Mouse (Mus musculus) spleen, embryonic (tissue): Measurements from ENCODE around the gene Plekho2.

Experiments used
- CTCF ChIA-PET: fragments of 350-600 bp; sonication (Branson Sonifier 250); formaldehyde crosslinking; loops from one replicate; lab custom pipeline; 2022; lab: Charles Lee

Plekho2 gene

DNA sequence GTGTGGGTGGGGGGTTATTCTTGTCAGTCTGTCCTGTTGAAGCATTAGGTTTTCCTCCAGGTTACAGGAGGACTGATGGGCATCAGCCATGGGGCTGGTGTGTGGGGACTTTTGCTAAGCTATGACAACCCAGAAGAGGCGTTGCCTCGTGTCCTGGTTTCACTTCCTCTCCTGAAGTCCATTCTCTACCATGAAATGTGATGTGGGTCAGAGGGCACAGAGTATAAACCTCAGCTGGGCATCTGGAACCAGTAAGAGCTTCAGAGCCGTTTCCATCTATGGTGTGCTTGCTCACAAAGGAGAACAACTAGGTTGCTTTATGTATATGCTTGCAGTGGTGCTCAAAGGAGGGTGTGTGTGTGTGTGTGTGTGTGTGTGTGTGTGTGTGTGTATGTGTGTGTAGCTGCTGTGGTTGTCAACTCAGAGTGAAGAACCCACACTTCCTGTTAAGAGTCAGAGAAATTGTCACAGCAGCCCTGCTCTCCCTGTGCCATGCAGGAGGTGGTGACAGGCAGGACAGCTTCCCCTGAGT lies 44.6 kb downstream of the Plekho2 start:
- CTCF ChIA-PET = interaction anchor here (0.6 to 1.4 kb wide), 3 partner anchors 12 to 28 kb away, joined by 3 to 4 read pairs (median 4); no protein-coding TSS in a partner anchor

DNA sequence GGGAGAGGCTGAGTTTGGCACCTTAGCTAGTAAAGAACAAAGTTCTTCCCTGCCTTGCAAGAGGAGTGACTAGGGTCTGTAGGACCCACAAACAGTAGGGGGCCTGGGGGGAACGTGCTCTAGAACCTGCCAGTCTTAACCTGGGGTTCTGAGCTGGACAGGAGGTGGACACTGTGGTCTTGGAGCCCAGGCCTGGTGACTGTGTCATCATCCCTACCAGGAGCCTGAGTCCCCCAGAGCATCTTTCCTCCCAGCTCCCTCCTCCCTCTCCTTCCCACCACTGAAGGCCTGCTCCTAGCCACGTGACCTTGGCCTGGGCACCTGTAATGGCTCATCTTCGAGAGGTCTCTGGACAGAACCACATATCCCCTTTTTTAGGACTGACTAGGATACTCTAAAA lies 45.7 kb downstream of the Plekho2 start:
- CTCF ChIA-PET = interaction anchor here (0.6 to 1.4 kb wide), 4 partner anchors 11 to 1046 kb away, joined by 3 to 4 read pairs (median 4); no protein-coding TSS in a partner anchor

GRCm38 (mm10) chr9:65532986-65533385 lies 46.9 kb downstream of the Plekho2 start:
- CTCF ChIA-PET = interaction anchor here (0.7 to 0.9 kb wide), 2 partner anchors 45 to 153 kb away, joined by 3 to 4 read pairs; no protein-coding TSS in a partner anchor

DNA sequence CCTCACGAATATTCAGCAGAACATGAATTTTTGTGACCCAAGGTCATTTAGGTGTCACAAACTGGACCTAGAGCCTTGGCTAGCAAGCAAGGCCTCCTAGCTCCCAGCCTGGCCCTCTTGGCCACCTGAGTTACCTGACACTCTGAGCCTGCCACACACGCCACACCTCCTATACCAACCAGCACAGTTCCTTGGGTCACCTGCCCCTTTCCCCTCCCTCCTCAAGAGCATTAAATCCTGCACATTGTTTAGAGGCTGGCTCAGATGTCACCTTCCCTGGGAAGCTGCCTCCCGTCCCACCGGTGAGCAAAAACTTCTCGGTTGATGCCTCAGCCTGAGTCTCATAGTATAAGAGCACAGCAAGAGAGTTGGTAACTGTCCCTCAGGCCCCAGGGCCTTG lies 48.6 kb downstream of the Plekho2 start:
- CTCF ChIA-PET = interaction anchor here (0.6 kb wide), 2 partner anchors 14 to 48 kb away, joined by 4 to 12 read pairs; no protein-coding TSS in a partner anchor

DNA sequence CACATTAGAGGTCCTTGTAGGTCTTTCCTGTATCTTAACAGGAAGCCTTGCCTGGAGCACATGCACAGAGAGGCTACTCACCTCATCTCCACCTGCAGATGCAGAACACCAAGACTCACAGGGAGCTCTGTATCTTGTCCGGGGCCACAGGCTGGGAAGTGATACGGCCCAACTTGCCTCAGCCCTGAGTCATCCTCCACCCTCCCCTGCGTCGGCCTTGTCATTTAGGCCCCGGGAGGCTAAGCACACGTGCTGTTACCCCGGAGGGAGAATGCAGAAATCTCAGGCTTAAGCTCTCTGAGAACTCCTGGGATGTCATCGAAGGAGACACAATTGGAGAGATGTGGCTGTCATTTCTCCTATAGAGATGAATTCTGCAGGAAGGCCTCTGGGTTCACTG lies 50.2 kb downstream of the Plekho2 start:
- CTCF ChIA-PET = no interaction called here

DNA sequence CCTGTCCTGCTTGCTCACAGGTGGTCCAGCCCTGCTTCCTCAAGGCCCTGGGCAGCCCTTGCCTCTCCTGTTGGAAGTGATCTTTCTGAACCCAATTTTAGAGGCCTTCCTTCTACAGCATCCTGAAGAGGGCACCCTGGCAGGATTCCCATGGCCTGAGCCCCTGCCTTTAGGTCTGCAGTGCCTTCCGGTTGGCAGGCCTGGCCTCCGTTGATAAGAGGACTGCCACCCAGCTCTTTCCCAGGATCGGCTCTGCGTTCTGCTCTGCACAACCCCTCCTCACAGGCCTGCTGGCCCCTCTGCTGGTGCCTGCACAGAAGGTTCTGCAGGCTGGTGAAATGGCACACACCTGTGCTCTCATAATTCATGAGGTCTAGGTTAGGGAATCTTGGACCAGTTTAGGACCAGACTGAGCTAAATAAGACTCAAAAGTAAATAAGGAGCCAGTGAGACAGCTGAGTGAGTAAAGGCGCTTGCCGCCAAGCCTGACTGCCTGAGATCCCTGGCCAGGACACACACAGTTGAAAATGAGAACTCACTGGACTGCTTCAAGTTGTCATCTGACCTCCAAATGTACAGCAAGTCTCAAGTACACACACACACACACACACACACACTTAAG lies 51.3 kb downstream of the Plekho2 start:
- CTCF ChIA-PET = interaction anchor here (0.6 kb wide), 1 partner anchor 70 kb away, joined by 5 read pairs; no protein-coding TSS in a partner anchor

DNA sequence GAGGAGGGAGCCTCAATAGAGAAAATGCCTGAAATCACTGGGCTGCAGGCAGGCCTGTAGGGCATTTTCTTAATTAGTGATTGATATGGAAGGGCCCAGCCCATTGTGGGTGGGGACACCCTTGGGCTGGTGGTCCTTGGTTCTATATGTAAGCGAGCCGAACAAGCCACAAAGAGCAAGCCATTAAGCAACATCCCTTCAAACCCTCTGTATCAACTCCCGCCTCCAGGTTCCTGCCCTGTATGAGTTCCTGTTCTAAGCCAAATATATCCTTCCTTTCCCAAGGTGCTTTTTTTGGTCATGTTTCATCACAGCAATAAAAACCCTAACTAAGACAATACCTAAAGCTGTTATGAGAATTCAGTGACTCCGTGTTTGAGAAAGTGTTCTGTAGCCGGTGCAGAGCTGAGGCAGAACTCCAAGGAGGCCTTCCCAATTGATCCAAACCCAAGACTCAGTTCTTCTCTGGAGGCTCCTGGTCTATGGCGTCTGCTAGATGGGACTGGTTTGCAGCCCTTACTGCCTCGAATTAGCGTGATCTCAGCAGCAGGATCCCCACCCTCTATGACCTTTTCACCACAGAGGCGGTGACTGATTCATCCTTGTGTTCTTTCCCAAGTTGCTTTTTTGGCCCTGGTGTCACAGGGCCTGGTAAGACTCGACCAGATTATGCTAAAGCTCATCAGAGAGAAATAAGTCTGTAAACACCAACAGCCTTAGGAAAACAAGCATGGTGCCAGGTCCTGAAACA lies 54.2 kb downstream of the Plekho2 start:
- CTCF ChIA-PET = interaction anchor here (0.7 kb wide), 1 partner anchor 55 kb away, joined by 3 read pairs; no protein-coding TSS in a partner anchor

DNA sequence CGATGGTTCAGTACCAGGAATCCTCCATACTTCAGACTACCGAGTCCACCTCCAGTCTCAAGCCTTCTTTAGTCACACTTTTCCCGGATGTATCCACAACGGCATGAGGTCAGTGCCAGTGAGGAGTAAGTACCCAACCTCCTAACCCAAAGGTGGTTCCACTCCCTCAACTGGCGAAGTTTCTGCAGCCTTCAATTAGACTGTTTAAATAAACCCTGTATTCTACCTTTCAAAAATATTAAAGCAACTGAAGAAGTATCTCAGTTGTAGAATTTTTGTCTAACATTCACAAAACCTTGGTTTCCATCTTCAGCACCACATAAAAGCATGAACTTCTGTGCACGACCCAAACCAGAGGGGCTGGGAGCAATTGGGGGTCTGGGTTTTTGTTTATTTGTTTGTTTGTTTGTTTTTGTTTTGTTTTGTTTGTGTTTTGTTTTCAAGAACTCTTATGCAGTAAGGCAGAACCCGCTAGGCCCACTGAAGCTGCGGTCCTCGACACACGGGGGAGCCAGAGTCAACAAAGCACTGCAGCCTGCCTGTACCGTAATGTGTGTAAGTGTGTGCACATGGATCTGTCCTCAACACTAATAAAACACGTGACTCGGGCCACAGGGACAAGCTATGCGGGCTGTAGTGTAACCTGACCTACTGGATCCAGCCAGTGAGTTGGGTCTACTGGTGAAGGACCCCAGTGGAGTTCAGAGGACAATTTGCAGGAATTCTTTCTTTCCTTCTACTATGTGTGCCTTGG lies 56.1 kb downstream of the Plekho2 start:
- CTCF ChIA-PET = no interaction called here

GRCm38 (mm10) chr9:65520505-65520876 lies 59.3 kb downstream of the Plekho2 start:
- CTCF ChIA-PET = no interaction called here

GRCm38 (mm10) chr9:65519807-65520504 lies 59.9 kb downstream of the Plekho2 start, which contains the start of gene Ankdd1a:
TSS of gene Ankdd1a (minus strand) at chr9:65520193.
- CTCF ChIA-PET = no interaction called here

- CTCF ChIA-PET = no interaction called here
Measured at GRCm38 (mm10) chr9:65514851-65515261, 65.0 kb downstream of the Plekho2 start.

- CTCF ChIA-PET = no interaction called here
Measured at GRCm38 (mm10) chr9:65514431-65514830, 65.4 kb downstream of the Plekho2 start.

- CTCF ChIA-PET = no interaction called here
Measured at GRCm38 (mm10) chr9:65512520-65512919, 67.3 kb downstream of the Plekho2 start.

- CTCF ChIA-PET = no interaction called here
Measured at GRCm38 (mm10) chr9:65508449-65508848, 71.4 kb downstream of the Plekho2 start.

DNA sequence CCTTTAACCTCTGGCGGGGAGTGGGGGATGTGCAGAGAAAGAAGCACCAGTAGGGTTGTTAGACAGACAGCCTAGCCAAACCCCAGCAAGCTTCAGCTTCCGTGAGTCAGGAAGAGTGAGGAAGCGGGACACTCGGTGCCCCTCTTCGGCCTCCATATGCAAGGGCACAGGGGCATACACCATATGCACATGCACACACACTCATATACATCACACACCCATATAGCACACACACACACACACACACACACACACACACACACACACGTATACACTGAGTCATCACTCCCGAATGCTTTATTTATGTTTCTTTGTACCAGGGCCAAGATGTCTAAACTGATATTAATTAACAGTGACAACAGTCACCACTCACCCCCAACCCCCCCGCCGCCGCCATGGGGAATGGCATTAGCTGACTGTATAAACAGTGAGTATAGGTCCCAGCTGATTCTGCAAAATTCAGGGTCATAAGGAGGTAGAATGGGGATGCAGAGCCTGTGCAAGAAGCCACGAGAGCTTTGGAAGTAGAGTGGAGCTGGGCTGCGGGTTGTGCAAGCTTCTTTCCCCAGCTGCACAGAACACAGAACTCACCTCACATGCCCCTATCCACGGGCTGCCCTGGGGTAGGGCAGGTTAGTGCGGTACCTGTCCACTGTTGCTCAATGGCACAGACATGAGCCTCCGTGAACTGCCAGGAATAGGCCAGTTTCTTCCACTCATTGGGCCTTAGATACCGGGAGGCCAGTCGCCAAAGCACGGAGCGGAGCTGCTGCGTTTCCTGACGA lies 76.9 kb downstream of the Plekho2 start:
- CTCF ChIA-PET = interaction anchor here (0.6 kb wide), 1 partner anchor 8 kb away, joined by 5 read pairs; no protein-coding TSS in a partner anchor
